Mouse (Mus musculus) lung, postnatal 0 days (tissue): Measurements from ENCODE around the gene Ifitm6. TPM values are rescaled to one million over a fixed set of nuclear protein-coding genes. Genes with fewer than 3 reads are reported as not detected.
A peak's percentile ranks its signal among the peaks of the same experiment; 100 is the strongest.

Experiments used
- ATAC-seq: fragments of 200-750 bp; cut with Nextera tagmentation; 2 replicates; pipeline ENCODE4 v1.8.0; 2017; ENCODE audit warnings: moderate library complexity
- DNase-seq: peaks from one replicate; pipeline ENCODE4 v3.0.0-alpha.2; 2016; ENCODE audit warnings: low spot score
- H3K27ac ChIP-seq: fragments of 300-500 bp; sonication (generic); 2 replicates; pipeline ENCODE4 v1.5.1; 2014; ENCODE audit warnings: antibody characterized with exemption, mild to moderate bottlenecking, low read length, mixed read lengths
- H3K27me3 ChIP-seq: fragments of 300-500 bp; sonication (generic); replicated peaks from 2 replicates; pipeline ENCODE4 v1.6.1; 2014; ENCODE audit warnings: low read length, mixed read lengths; ENCODE audit not compliant: insufficient read depth
- H3K36me3 ChIP-seq: fragments of 300-500 bp; sonication (generic); 2 replicates; pipeline ENCODE4 v1.6.1; 2014; ENCODE audit warnings: low read length, mixed read lengths; ENCODE audit not compliant: insufficient read depth
- H3K4me1 ChIP-seq: fragments of 300-500 bp; sonication (generic); 2 replicates; pipeline ENCODE4 v1.6.1; 2014; ENCODE audit warnings: antibody characterized with exemption, low read depth, low read length, mixed read lengths; ENCODE audit not compliant: insufficient read depth
- H3K4me2 ChIP-seq: fragments of 300-500 bp; sonication (generic); replicated peaks from 2 replicates; pipeline ENCODE4 v1.6.1; 2014; ENCODE audit warnings: low read depth, mild to moderate bottlenecking, low read length, moderate library complexity, mixed read lengths
- H3K4me3 ChIP-seq: fragments of 300-500 bp; sonication (generic); 2 replicates; pipeline ENCODE4 v1.5.1; 2014; ENCODE audit warnings: low read depth, low read length
- H3K9ac ChIP-seq: fragments of 300-500 bp; sonication (generic); replicated peaks from 2 replicates; pipeline ENCODE4 v1.6.1; 2014; ENCODE audit warnings: low read depth, mild to moderate bottlenecking
- H3K9me3 ChIP-seq: fragments of 300-500 bp; sonication (generic); 2 replicates; pipeline ENCODE4 v1.6.1; 2016; ENCODE audit warnings: low read length, mixed read lengths
- CTCF ChIP-seq: IDR thresholded peaks from 2 replicates; pipeline ENCODE4 v1.5.1; 2016; ENCODE audit warnings: antibody characterized with exemption, mild to moderate bottlenecking
- EP300 ChIP-seq: IDR thresholded peaks from 2 replicates; pipeline ENCODE4 v1.6.1; 2016; ENCODE audit warnings: antibody characterized with exemption, mild to moderate bottlenecking, control low read depth
- WGBS: fragments of 180-500 bp; shearing (Covaris S2); extraction: QIAGEN DNeasy Blood & Tissue Kit; methylation state at CpG from one replicate; pipeline ENCODE4 v1.1.7; 2014; 5-methylcytosine and 5-hydroxymethylcytosine counted together
- polyA plus RNA-seq: library from polyadenylated mRNA; unstranded; fragments of >200 nt; fragmentation: Nextera tagmentation; extraction: Ambion mirVana; gene quantifications from 2 replicates; pipeline ENCODE4 v1.2.1, GENCODE M21; 2015

Ifitm6 gene
- polyA plus RNA-seq, 1 experiment from 2014 or later = 7.7 TPM

DNA sequence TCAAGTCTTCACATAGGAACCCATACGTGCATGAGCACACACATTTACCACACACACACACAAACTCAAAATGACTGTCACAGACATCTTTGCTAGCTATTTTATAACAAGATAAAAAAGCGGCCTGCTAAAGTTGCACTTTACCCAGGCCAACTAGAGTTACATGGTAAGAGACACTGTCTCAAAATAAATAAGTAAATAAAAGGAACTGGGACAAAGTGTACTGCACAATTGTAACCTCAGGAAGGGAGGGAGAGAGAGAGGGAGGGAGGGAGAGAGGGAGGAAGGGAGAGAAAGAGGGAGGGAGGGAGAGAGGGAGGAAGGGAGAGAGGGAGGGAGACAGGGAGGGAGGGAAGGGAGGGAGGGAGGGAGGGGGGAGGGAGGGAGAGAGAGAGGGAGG lies 34.7 kb upstream of the Ifitm6 start:
- Histone ChIP-seq H3K9ac (no peak overlapping the region), H3K4me3 (no peak overlapping the region), H3K27ac (no peak overlapping the region), H3K27me3 (no peaks in the 10 kb centered on the region), H3K9me3 (no peaks in the 10 kb centered on the region), H3K4me2 (no peak overlapping the region), H3K36me3 (no peaks in the 10 kb centered on the region), H3K4me1 (peaks cover 3% of the 10 kb centered on the region; the same call in 1 of the 2 replicates)
- WGBS = 72% methylated on average over 2 of the region's 2 CpGs
- DNase-seq = no peak
- ATAC-seq = no peak
- TF ChIP-seq EP300 = no peak
- TF ChIP-seq CTCF = no peak

DNA sequence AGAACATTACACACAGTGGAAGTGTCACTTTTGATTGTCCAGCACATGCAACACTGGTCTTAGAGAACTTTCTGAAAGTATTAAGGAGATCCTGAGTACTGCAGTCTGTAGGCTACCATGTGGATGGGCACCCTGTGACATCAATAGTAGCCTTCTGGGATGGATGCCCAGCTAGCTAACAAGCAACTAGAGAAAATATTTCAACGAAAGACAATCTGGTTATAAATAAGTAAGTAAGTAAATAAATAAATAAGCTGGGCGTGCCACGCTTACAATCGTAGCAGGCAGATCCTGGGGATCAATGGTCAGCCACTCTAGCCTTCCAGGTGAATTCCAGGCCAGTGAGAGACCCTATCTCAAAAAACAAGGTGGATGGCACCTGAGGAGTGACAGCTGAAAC lies 34.3 kb upstream of the Ifitm6 start:
- H3K4me3 ChIP-seq = no peak overlapping the region
- H3K9ac ChIP-seq = no peak overlapping the region
- no peaks in the 10 kb centered on the region for H3K27me3 ChIP-seq
- no peak overlapping the region for H3K27ac ChIP-seq
- WGBS = 81% methylated on average over 4 of the region's 4 CpGs
- H3K9me3 ChIP-seq = no peaks in the 10 kb centered on the region
- DNase-seq (no peak), ATAC-seq (no peak)
- TF ChIP-seq EP300 (no peak), CTCF (no peak)
- H3K4me2 ChIP-seq = no peak overlapping the region
- peaks cover 3% of the 10 kb centered on the region; the same call in 1 of the 2 replicates for H3K4me1 ChIP-seq
- H3K36me3 ChIP-seq = no peaks in the 10 kb centered on the region

DNA sequence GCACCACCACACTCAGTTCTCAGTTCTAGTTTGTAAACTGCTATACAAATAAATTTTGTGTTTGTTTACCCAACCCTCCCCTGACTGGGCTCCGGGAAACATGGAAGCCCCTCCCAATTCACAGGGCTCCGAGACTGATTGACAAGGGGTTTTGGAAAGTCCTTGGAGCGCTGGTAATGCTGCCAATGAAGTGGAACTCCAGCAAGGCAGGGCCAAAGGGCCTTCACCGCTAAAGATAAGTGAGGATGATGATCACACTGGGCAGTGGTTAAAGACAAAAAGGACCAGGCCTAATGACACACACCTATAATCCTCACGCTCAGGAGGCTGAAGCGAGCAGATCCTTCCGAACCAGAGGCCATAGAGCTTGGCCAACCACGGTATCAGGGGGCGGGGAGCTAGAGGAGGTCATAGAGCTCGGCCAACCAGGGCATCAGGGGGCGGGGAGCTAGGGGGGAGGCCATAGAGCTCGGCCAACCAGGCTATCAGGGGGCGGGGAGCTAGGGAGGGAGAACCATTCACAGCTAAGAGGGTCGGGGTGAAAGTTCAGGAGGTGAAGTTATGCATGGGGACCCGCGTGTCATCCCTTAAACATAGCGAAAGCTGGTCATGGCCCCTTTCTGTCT lies 33.4 kb upstream of the Ifitm6 start:
- 65% methylated on average over 17 of the region's 17 CpGs for WGBS
- H3K27me3 ChIP-seq = no peaks in the 10 kb centered on the region
- no peak for ATAC-seq

DNA sequence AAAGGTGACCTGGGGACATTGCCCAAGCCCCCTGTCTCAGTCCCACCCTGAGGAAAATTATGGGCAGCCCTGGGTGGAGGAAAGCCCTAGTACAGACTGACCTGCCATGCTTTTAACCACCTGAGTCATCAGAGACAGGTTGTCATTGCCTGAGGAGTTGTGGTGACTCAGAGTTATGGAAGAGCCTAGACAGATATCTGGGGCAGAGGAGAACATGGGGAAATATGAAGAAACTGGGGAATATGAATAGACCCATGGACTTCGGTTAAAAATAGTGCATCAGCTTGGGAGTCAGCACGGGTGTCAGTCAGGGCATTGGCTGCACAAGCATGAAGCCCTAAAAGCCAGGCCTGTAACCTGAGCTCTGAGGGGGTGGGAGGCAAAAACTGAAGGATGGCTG lies 31.6 kb upstream of the Ifitm6 start:
- H3K9ac ChIP-seq = no peak overlapping the region
- DNase-seq = no peak
- H3K4me1 ChIP-seq = peaks cover 3% of the 10 kb centered on the region; the same call in 1 of the 2 replicates
- H3K4me3 ChIP-seq = no peak overlapping the region
- H3K27me3 ChIP-seq = no peaks in the 10 kb centered on the region
- H3K36me3 ChIP-seq = no peaks in the 10 kb centered on the region
- TF ChIP-seq CTCF (no peak), EP300 (no peak)
- H3K4me2 ChIP-seq = no peak overlapping the region
- H3K27ac ChIP-seq = no peak overlapping the region
- H3K9me3 ChIP-seq = no peaks in the 10 kb centered on the region
- ATAC-seq = no peak
- 74% methylated on average over 2 of the region's 2 CpGs for WGBS

More for the DNA sequence above, 33.4 kb upstream of the Ifitm6 start:
- peaks cover 3% of the 10 kb centered on the region; the same call in 1 of the 2 replicates for H3K4me1 ChIP-seq
- no peaks in the 10 kb centered on the region for H3K36me3 ChIP-seq
- H3K4me3 ChIP-seq = no peak overlapping the region
- DNase-seq = no peak
- H3K4me2 ChIP-seq = no peak overlapping the region
- H3K9ac ChIP-seq = no peak overlapping the region
- no peak overlapping the region for H3K27ac ChIP-seq
- TF ChIP-seq CTCF = no peak
- TF ChIP-seq EP300 = no peak
- H3K9me3 ChIP-seq = no peaks in the 10 kb centered on the region

DNA sequence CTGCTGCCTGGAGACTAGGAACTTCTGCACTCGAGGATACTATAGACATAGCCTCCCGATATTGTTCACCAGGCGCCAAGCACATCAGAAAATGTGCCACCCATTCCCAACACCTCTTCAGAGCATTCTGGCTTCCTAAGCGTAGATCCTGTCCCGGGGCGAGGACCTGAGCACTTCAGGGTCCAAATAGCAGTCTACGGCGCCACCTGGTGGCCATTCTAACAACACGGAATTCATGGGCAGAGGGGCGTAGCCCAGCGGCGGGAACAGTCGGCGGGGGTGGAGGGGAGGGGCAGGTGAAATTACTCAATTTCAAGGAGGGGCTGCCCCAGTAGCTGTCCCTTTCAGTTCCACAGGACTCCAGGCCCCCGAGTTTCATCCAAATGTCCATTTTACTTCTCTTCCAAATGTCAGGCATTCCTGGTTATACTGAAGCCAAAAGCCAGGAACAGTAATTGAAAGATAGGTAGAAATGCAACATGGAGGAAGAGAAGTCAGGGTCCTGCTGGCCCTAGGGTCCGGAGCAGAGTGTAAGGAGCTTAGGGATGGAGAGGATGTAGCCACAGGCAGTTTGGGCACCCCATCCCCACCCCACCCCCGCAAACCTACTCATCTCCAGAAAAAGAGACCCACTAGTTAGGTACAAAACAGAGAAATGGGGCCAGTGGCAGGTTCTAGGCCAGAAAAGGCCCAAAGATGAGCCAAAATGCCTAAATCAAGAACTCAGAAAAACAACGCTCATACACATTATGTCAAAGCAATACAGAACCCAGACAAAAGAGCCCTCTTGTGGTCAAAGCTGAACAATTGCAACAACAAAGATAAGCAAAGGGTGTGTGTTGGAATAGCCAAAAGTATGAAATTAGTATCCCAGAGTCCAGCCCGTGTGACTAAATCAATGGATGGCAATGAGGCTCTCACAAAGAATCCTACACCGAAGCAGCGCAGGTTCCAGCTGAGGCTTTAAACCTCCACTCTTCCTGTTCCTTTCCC lies 30.8 kb upstream of the Ifitm6 start:
- H3K9ac ChIP-seq = no peak overlapping the region
- no peaks in the 10 kb centered on the region for H3K36me3 ChIP-seq
- H3K4me2 ChIP-seq = peak overlapping the region; percentile 68
- ATAC-seq (peak; percentile 88), DNase-seq (peak; percentile 98)
- no peaks in the 10 kb centered on the region for H3K27me3 ChIP-seq
- H3K27ac ChIP-seq = peak overlapping the region; percentile 96
- H3K4me1 ChIP-seq = peaks cover 3% of the 10 kb centered on the region; the same call in 1 of the 2 replicates
- WGBS = 6% methylated on average over 21 of the region's 21 CpGs
- no peaks in the 10 kb centered on the region for H3K9me3 ChIP-seq
- TF ChIP-seq CTCF = peak; percentile 93
- peak; percentile 39 for TF ChIP-seq EP300
- H3K4me3 ChIP-seq = peak overlapping the region; percentile 23

DNA sequence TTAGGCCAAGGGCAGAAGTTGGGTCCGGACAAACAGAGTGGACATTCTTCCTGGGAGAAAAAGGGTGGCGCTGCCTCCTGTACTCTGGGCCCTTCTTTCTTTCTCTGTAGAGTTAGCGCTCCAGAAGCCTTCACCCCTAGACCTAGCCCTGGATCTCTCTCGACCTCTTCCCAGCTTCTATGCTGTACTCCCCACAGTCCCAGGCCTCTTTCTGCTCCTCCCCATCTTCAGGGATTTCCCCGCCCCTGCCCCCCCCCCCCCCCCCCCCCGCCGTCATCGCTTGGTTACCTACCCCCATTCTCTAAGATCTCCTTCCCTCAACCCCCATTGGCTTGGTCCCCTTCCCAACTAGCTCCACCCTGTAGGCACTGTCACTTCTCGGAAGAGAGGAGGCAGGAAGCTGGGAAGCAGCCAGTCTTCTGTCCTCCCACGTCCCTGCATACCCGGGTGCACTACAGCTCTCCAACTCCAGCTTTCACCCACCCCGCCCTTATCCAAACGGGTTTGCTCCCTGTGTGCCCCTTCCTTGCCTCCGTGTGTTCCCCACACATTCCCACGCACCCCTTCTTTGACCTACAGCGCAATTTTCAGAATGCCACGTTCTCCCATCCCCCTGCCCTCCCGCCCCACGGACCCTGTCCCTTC lies 30.0 kb upstream of the Ifitm6 start:
- no peak for TF ChIP-seq CTCF
- TF ChIP-seq EP300 = peak; percentile 58
- Histone ChIP-seq H3K4me3 (peak overlapping the region; percentile 23), H3K9ac (no peak overlapping the region), H3K36me3 (no peaks in the 10 kb centered on the region), H3K4me2 (peak overlapping the region; percentile 68), H3K4me1 (peaks cover 3% of the 10 kb centered on the region; the same call in 1 of the 2 replicates), H3K9me3 (no peaks in the 10 kb centered on the region), H3K27me3 (no peaks in the 10 kb centered on the region), H3K27ac (peak overlapping the region; percentile 96)
- DNase-seq = peak; percentile 97
- 7% methylated on average over 14 of the region's 19 CpGs for WGBS
- ATAC-seq = peak; percentile 93
